Comparison of ENCODE assay signal across 7 mouse cellular contexts in genomic region chr3:148990531-148991003, GRCm38 (mm10). TPM values are rescaled to one million over a fixed set of nuclear protein-coding genes. Genes with fewer than 3 reads are reported as not detected.
DNase-seq lines count a peak whose midpoint lies in the region; ATAC-seq and TF ChIP-seq lines count a peak whose summit lies in the region.

Adgrl2 (minus strand) TSS chr3:148990555.

- no peak for TF ChIP-seq POLR2A in thymus, adult 2 months (IDR thresholded peaks at IDR 0.05; ENCODE audit: control insufficient read depth, extremely low read depth, insufficient read depth, low read length, poor library complexity)
- TF ChIP-seq POLR2A in small intestine, adult 2 months (IDR thresholded peaks at IDR 0.05; ENCODE audit: low read depth, low read length): no peak

- peak within 1 kb of the TSS; percentile 50 for H3K9ac ChIP-seq in liver, embryonic 12.5 days

- DNase-seq in thymus, adult 2 months: peak; percentile 12
- no peak for DNase-seq in thymus, postnatal 0 days (ENCODE audit: low spot score)
- no peak for DNase-seq in forebrain, embryonic 10.5 days (ENCODE audit: extremely low spot score, low spot score)
- no peak for DNase-seq in hindbrain, embryonic 10.5 days (ENCODE audit: low spot score)
- no peak for DNase-seq in urinary bladder, postnatal 10 days (ENCODE audit: low spot score)

- H3K4me1 ChIP-seq in thymus, adult 2 months (replicated peaks; ENCODE audit: control insufficient read depth, insufficient read depth, low read length): peaks cover 15% of the 10 kb centered on the region; the same call in 1 of the 2 replicates
- peaks cover 54% of the 10 kb centered on the region for H3K4me1 ChIP-seq in forebrain, embryonic 10.5 days
- peaks cover 23% of the 10 kb centered on the region for H3K4me1 ChIP-seq in hindbrain, embryonic 10.5 days (replicated peaks)
- peaks cover 30% of the 10 kb centered on the region for H3K4me1 ChIP-seq in liver, embryonic 12.5 days
- no peaks in the 10 kb centered on the region for H3K4me1 ChIP-seq in small intestine, adult 2 months (ENCODE audit: control insufficient read depth, insufficient read depth, insufficient read length, low read length)

- WGBS in thymus, adult 2 months: under 1% methylated on average over 25 of the region's 25 CpGs
- WGBS in forebrain, embryonic 10.5 days: under 1% methylated on average over 25 of the region's 25 CpGs
- WGBS in hindbrain, embryonic 10.5 days: under 1% methylated on average over 25 of the region's 25 CpGs
- WGBS in liver, embryonic 12.5 days (ENCODE audit: insufficient replicate concordance): under 1% methylated on average over 25 of the region's 25 CpGs
- under 1% methylated on average over 25 of the region's 25 CpGs for WGBS in small intestine, adult 2 months

- H3K4me3 ChIP-seq in thymus, adult 2 months (ENCODE audit: control insufficient read depth, insufficient read depth, low read length): peak within 1 kb of the TSS; percentile 52
- peak within 1 kb of the TSS; percentile 98 for H3K4me3 ChIP-seq in forebrain, embryonic 10.5 days
- peak within 1 kb of the TSS; percentile 97 for H3K4me3 ChIP-seq in hindbrain, embryonic 10.5 days
- H3K4me3 ChIP-seq in liver, embryonic 12.5 days: peak within 1 kb of the TSS; percentile 71
- H3K4me3 ChIP-seq in small intestine, adult 2 months (ENCODE audit: low read depth, low read length): peak within 1 kb of the TSS; percentile 88

- H3K9me3 ChIP-seq in forebrain, embryonic 10.5 days: no peaks in the 10 kb centered on the region
- H3K9me3 ChIP-seq in hindbrain, embryonic 10.5 days: no peaks in the 10 kb centered on the region
- no peaks in the 10 kb centered on the region for H3K9me3 ChIP-seq in liver, embryonic 12.5 days (replicated peaks)

- TF ChIP-seq CTCF in thymus, adult 2 months (IDR thresholded peaks at IDR 0.05; ENCODE audit: borderline replicate concordance, control insufficient read depth, extremely low read depth, insufficient read depth, low read length, poor library complexity): no peak
- TF ChIP-seq CTCF in small intestine, adult 2 months (IDR thresholded peaks at IDR 0.05; ENCODE audit: extremely low read depth, insufficient read length, insufficient replicate concordance, low read depth, low read length): no peak; the same call in 1 of the 2 replicates

- H3K36me3 ChIP-seq in thymus, adult 2 months (ENCODE audit: control insufficient read depth, insufficient read depth, low read length): no peaks in the 10 kb centered on the region
- no peaks in the 10 kb centered on the region for H3K36me3 ChIP-seq in forebrain, embryonic 10.5 days (replicated peaks)
- H3K36me3 ChIP-seq in hindbrain, embryonic 10.5 days: no peaks in the 10 kb centered on the region
- H3K36me3 ChIP-seq in liver, embryonic 12.5 days: no peaks in the 10 kb centered on the region
- H3K36me3 ChIP-seq in small intestine, adult 2 months (ENCODE audit: control insufficient read depth, insufficient read depth, low read length): no peaks in the 10 kb centered on the region

- H3K27ac ChIP-seq in thymus, adult 2 months (ENCODE audit: control insufficient read depth, insufficient read depth, low read length): no peak within 1 kb of the TSS
- peak within 1 kb of the TSS; percentile 100 for H3K27ac ChIP-seq in forebrain, embryonic 10.5 days
- peak within 1 kb of the TSS; percentile 99 for H3K27ac ChIP-seq in hindbrain, embryonic 10.5 days
- H3K27ac ChIP-seq in liver, embryonic 12.5 days: peak within 1 kb of the TSS; percentile 81
- peak within 1 kb of the TSS; percentile 81 for H3K27ac ChIP-seq in small intestine, adult 2 months (ENCODE audit: insufficient read depth, low read depth, low read length)

- no peak for ATAC-seq in liver, embryonic 12.5 days

- peaks cover 21% of the 10 kb centered on the region for H3K27me3 ChIP-seq in thymus, adult 2 months (ENCODE audit: control insufficient read depth, insufficient read depth, low read length)
- H3K27me3 ChIP-seq in forebrain, embryonic 10.5 days (ENCODE audit: poor library complexity, severe bottlenecking): peaks cover 15% of the 10 kb centered on the region; the same call in 1 of the 2 replicates
- no peaks in the 10 kb centered on the region for H3K27me3 ChIP-seq in hindbrain, embryonic 10.5 days (ENCODE audit: insufficient read depth, poor library complexity, severe bottlenecking)
- H3K27me3 ChIP-seq in liver, embryonic 12.5 days (replicated peaks): peaks cover 55% of the 10 kb centered on the region
- no peaks in the 10 kb centered on the region for H3K27me3 ChIP-seq in small intestine, adult 2 months (ENCODE audit: control insufficient read depth, insufficient read depth, low read length)

- H3K4me2 ChIP-seq in liver, embryonic 12.5 days: peak within 1 kb of the TSS; percentile 92

RNA-seq across cellular contexts. Expression of gene Adgrl2, which starts in this region (rescaled TPM):
- polyA plus RNA-seq in thymus, adult 2 months (2012; rRNA removed): 7.6 and 9.7 TPM in 2 replicates
- 8.3 and 8.6 TPM in 2 replicates for polyA plus RNA-seq in thymus, postnatal 0 days (2015; fragmentation: Nextera tagmentation; extraction: Ambion mirVana)
- 78.1 and 81.6 TPM in 2 replicates for polyA plus RNA-seq in forebrain, embryonic 10.5 days (2016; fragmentation: Nextera tagmentation; extraction: Ambion mirVana)
- polyA plus RNA-seq in hindbrain, embryonic 10.5 days (2016; fragmentation: Nextera tagmentation; extraction: Ambion mirVana): 64.4 and 64.6 TPM in 2 replicates
- polyA plus RNA-seq in liver, embryonic 12.5 days (2016; fragmentation: Nextera tagmentation; extraction: Ambion mirVana): 11.5 and 13.3 TPM in 2 replicates
- polyA plus RNA-seq in small intestine, adult 2 months (2012; rRNA removed): 13.1 and 16.2 TPM in 2 replicates
